Mouse (Mus musculus): Measurements from ENCODE around the gene Ndufaf8.

DNA sequence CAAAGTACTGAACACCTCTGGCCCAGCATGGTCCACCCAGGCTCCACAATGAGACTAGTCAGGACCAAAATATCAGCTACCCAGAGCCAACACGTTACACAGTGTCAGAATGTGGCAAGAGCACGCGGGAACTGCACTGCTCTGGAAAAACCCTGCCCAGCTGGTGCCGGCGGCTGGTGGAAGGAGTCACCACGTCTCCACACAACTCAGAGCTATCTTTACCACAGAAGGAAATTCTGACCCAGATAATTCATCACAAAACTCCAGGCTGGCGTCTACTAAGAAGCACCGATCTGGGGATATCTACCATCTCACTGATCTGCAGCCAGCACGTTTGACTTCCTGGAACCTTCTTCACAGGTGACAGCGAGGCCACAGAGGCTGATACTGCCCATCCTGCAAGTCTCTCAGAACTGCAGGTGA, 40.6 kb downstream of the Ndufaf8 start:
- no peak for TF ChIP-seq CTCF (IDR thresholded peaks at IDR 0.05; ENCODE audit: low read depth, low read length)
- no peak for TF ChIP-seq POLR2A (IDR thresholded peaks at IDR 0.05; ENCODE audit: borderline replicate concordance, low read depth, low read length)
